Comparison of ENCODE assay signal across 12 mouse cellular contexts in genomic region chr12:9997190-9997561, GRCm38 (mm10).
DNase-seq lines count a peak whose midpoint lies in the region; ATAC-seq lines count a peak whose summit lies in the region.
"Had no signal": no experiment of that assay in that cellular context is flagged by ENCODE, and none has a peak within 500 bp of the region (broad histone marks: within the 10 kb centered on the region; RNA-seq: fewer than 3 reads in every experiment).

No protein-coding gene starts in this region.

- H3K9me3 ChIP-seq in kidney, embryonic 15.5 days (replicated peaks): no peaks in the 10 kb centered on the region
- H3K9me3 ChIP-seq in embryonic facial prominence, embryonic 13.5 days: no peaks in the 10 kb centered on the region

- H3K27ac ChIP-seq in kidney, embryonic 15.5 days: peak overlapping the region; percentile 73
- H3K27ac ChIP-seq in embryonic facial prominence, embryonic 13.5 days: peak overlapping the region; percentile 49; the same call in 1 of the 2 replicates

- WGBS in kidney, embryonic 15.5 days: 30% methylated on average over 9 of the region's 9 CpGs
- WGBS in embryonic facial prominence, embryonic 13.5 days: 29% methylated on average over 9 of the region's 9 CpGs

- H3K4me1 ChIP-seq in kidney, embryonic 15.5 days: peaks cover 15% of the 10 kb centered on the region; the same call in 1 of the 2 replicates
- peaks cover 13% of the 10 kb centered on the region for H3K4me1 ChIP-seq in embryonic facial prominence, embryonic 13.5 days

- peak overlapping the region; percentile 23; the same call in 1 of the 2 replicates for H3K4me2 ChIP-seq in kidney, embryonic 15.5 days
- peak overlapping the region; percentile 33 for H3K4me2 ChIP-seq in embryonic facial prominence, embryonic 13.5 days
- H3K4me2 ChIP-seq: liver, embryonic 11.5 days had no signal

- no peak overlapping the region for H3K4me3 ChIP-seq in kidney, embryonic 15.5 days (replicated peaks)
- no peak overlapping the region for H3K4me3 ChIP-seq in embryonic facial prominence, embryonic 13.5 days

- no peak for ATAC-seq in kidney, embryonic 15.5 days (replicated peaks; ENCODE audit: low FRiP score)
- no peak for ATAC-seq in embryonic facial prominence, embryonic 13.5 days (ENCODE audit: insufficient number of reproducible peaks, insufficient read depth, low FRiP score, low TSS enrichment, low read depth)
- peak; percentile 76 to 85 for ATAC-seq in hematopoietic stem cell, adult 5-6 weeks (replicated peaks in 1 of 2; ENCODE audit: insufficient read depth in 1 of 2, low FRiP score in 2 of 2, low TSS enrichment in 1 of 2, low read depth in 1 of 2, poor library complexity in 2 of 2, severe bottlenecking in 2 of 2)
- ATAC-seq: midbrain, embryonic 16.5 days had no signal

- H3K9ac ChIP-seq in kidney, embryonic 15.5 days: no peak overlapping the region
- no peak overlapping the region for H3K9ac ChIP-seq in embryonic facial prominence, embryonic 13.5 days

- H3K36me3 ChIP-seq in kidney, embryonic 15.5 days: no peaks in the 10 kb centered on the region
- H3K36me3 ChIP-seq in embryonic facial prominence, embryonic 13.5 days: no peaks in the 10 kb centered on the region
- no peaks in the 10 kb centered on the region for H3K36me3 ChIP-seq in splenic B cell, adult 2 months (ENCODE audit: control insufficient read depth, insufficient read depth, low read length, poor library complexity, severe bottlenecking)

- H3K27me3 ChIP-seq in kidney, embryonic 15.5 days: no peaks in the 10 kb centered on the region
- no peaks in the 10 kb centered on the region for H3K27me3 ChIP-seq in embryonic facial prominence, embryonic 13.5 days
- H3K27me3 ChIP-seq in splenic B cell, adult 2 months (ENCODE audit: control insufficient read depth, insufficient read depth, low read length, poor library complexity, severe bottlenecking): no peaks in the 10 kb centered on the region

- no peak for DNase-seq in kidney, adult 8-10 months
- peak; percentile 5 for DNase-seq in splenic B cell, adult 2 months (ENCODE audit: low read depth, low spot score)
- no peak for DNase-seq in c-Kit-positive CD71-positive TER-119-positive erythroid progenitor cells, embryonic 14.5 days (ENCODE audit: low spot score)
- DNase-seq in spleen, postnatal 10 days (ENCODE audit: low spot score in 2 of 2): no peak
- DNase-seq: cerebellum, adult 8-10 months; heart, postnatal 14 days; lung, postnatal 4 days had no signal

Comparison
In these comparisons a context has a peak if more than half of its experiments do, and no peak if none do; other contexts are left out.
1. ATAC-seq: peak in hematopoietic stem cell, adult 5-6 weeks (2 of 2); none in kidney, embryonic 15.5 days (single experiment) and embryonic facial prominence, embryonic 13.5 days (single experiment).